Mouse (Mus musculus): Measurements from ENCODE around the gene Polr2b.

- TF ChIP-seq ETS1 (IDR thresholded peaks at IDR 0.05; ENCODE audit: low read depth, low read length) (no peak), CTCF (IDR thresholded peaks at IDR 0.05 in 2 of 3, conservative IDR thresholded peaks at IDR 0.05 in 1 of 3; ENCODE audit: control insufficient read depth in 1 of 3, insufficient read depth in 1 of 3, low read depth in 2 of 3, low read length in 3 of 3, poor library complexity in 1 of 3, severe bottlenecking in 1 of 3) (no peak), HCFC1 (IDR thresholded peaks at IDR 0.05; ENCODE audit: low read depth, low read length) (no peak), POLR2A (IDR thresholded peaks at IDR 0.05; ENCODE audit: control insufficient read depth in 1 of 2, insufficient read depth in 1 of 2, low read depth in 1 of 2, low read length in 2 of 2, poor library complexity in 1 of 2) (no peak), EP300 (IDR thresholded peaks at IDR 0.05; ENCODE audit: low read depth in 1 of 2, low read length in 2 of 2) (no peak), MXI1 (IDR thresholded peaks at IDR 0.05; ENCODE audit: low read depth, low read length) (no peak), MAX (IDR thresholded peaks at IDR 0.05; ENCODE audit: low read length) (no peak), UBTF (IDR thresholded peaks at IDR 0.05; ENCODE audit: borderline replicate concordance, insufficient read depth, low read depth, low read length) (no peak), MAFK (IDR thresholded peaks at IDR 0.05; ENCODE audit: borderline replicate concordance, low read depth, low read length) (no peak), USF1 (IDR thresholded peaks at IDR 0.05; ENCODE audit: low read depth, low read length) (no peak), MEF2A (IDR thresholded peaks at IDR 0.05; ENCODE audit: extremely low read depth, insufficient replicate concordance, low read depth, low read length, poor library complexity, severe bottlenecking) (no peak)
These were observed 76.9 kb downstream of the Polr2b start for GRCm38 (mm10) chr5:77386596-77387413.
